Mouse (Mus musculus): ENCODE results near the gene Cer1.

The Cer1 gene

GRCm38 (mm10) chr4:82884636-82885534 is at the start of gene Cer1:
Gene Cer1 (minus strand): TSS chr4:82885148.
- DNase-seq, result no peak

GRCm38 (mm10) chr4:82934308-82934707 is 49.4 kb upstream of the Cer1 start:
- DNase-seq, result peak; percentile 30

GRCm38 (mm10) chr4:82933698-82934210 is 48.8 kb upstream of the Cer1 start:
- peak; percentile 77 for DNase-seq

- no peak for DNase-seq
These were observed 45.1 kb upstream of the Cer1 start for GRCm38 (mm10) chr4:82930079-82930478.

GRCm38 (mm10) chr4:82921962-82922361 is 37.0 kb upstream of the Cer1 start:
- no peak for DNase-seq

- no peak for DNase-seq
These were observed 33.7 kb upstream of the Cer1 start for GRCm38 (mm10) chr4:82918625-82919024.

GRCm38 (mm10) chr4:82916678-82917050 is 31.7 kb upstream of the Cer1 start:
- no peak for DNase-seq

GRCm38 (mm10) chr4:82916003-82916677 is 31.2 kb upstream of the Cer1 start:
- DNase-seq, result no peak

- no peak for DNase-seq
These were observed 30.6 kb upstream of the Cer1 start for GRCm38 (mm10) chr4:82915576-82915975.

- DNase-seq, result no peak
These were observed 29.7 kb upstream of the Cer1 start for GRCm38 (mm10) chr4:82914601-82915143.

GRCm38 (mm10) chr4:82895227-82895626 is 10.3 kb upstream of the Cer1 start:
- DNase-seq, result no peak

GRCm38 (mm10) chr4:82892247-82892646 is 7.3 kb upstream of the Cer1 start:
- DNase-seq, result no peak

- no peak for DNase-seq
These were observed 6.6 kb upstream of the Cer1 start for GRCm38 (mm10) chr4:82891566-82891965.

GRCm38 (mm10) chr4:82891049-82891448 is 6.1 kb upstream of the Cer1 start:
- DNase-seq, result no peak

- no peak for DNase-seq
These were observed 5.6 kb upstream of the Cer1 start for GRCm38 (mm10) chr4:82890585-82890984.

- no peak for DNase-seq
These were observed 1.2 kb upstream of the Cer1 start for GRCm38 (mm10) chr4:82886148-82886547.

- DNase-seq, result no peak
These were observed 576 bp upstream of the Cer1 start for GRCm38 (mm10) chr4:82885535-82885913.

GRCm38 (mm10) chr4:82882500-82882899 is 2.4 kb downstream of the Cer1 start:
- DNase-seq, result no peak

- no peak for DNase-seq
These were observed 3.6 kb downstream of the Cer1 start for GRCm38 (mm10) chr4:82881366-82881765.

- no peak for DNase-seq
These were observed 4.7 kb downstream of the Cer1 start for GRCm38 (mm10) chr4:82880243-82880642.

- DNase-seq, result no peak
These were observed 5.8 kb downstream of the Cer1 start for GRCm38 (mm10) chr4:82879152-82879551.

- no peak for DNase-seq
These were observed 8.3 kb downstream of the Cer1 start for GRCm38 (mm10) chr4:82876656-82877055.

GRCm38 (mm10) chr4:82875532-82875931 is 9.4 kb downstream of the Cer1 start:
- DNase-seq, result no peak

GRCm38 (mm10) chr4:82874791-82875190 is 10.2 kb downstream of the Cer1 start:
- DNase-seq, result peak; percentile 8

Measured in kidney, postnatal 14 days (tissue).